11 mouse cellular contexts compared by ENCODE assay signal in the genomic region with DNA sequence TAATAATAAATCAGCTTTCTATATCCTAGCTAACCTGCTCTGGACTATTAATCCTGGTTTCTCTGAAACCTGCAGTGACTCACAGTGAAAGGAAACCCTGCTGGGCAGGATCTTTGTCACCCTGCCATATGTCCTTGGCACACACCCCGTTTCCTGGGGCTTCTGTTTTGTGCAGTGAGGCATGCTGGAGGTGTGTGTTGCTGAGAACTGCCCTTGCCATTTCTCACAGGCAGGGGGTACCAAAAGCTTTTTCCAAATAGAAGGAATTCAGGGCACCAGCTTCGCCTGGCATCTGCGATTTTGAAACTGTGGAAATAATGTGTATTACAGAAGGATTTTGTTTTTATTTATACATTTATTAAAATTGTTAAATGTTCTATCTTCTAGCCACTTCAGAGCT. TPM values are rescaled to one million over a fixed set of nuclear protein-coding genes. Genes with fewer than 3 reads are reported as not detected.
DNase-seq lines count a peak whose midpoint lies in the region; ATAC-seq and TF ChIP-seq lines count a peak whose summit lies in the region.
"Had no signal": no experiment of that assay in that cellular context is flagged by ENCODE, and none has a peak within 500 bp of the region (broad histone marks: within the 10 kb centered on the region; RNA-seq: fewer than 3 reads in every experiment).

No protein-coding gene starts in this region.

- WGBS in heart, embryonic 10.5 days, result 72% methylated on average over 3 of the region's 3 CpGs
- WGBS in lung, postnatal 0 days, result 73% methylated on average over 3 of the region's 3 CpGs

- no peaks in the 10 kb centered on the region for H3K27me3 ChIP-seq in heart, embryonic 10.5 days (ENCODE audit: insufficient read depth, poor library complexity, severe bottlenecking)
- H3K27me3 ChIP-seq in lung, postnatal 0 days (replicated peaks; ENCODE audit: insufficient read depth, low read length), result no peaks in the 10 kb centered on the region

- no peak for TF ChIP-seq CTCF in lung, postnatal 0 days (IDR thresholded peaks at IDR 0.05)

- H3K4me2 ChIP-seq in lung, postnatal 0 days (replicated peaks; ENCODE audit: low read depth, low read length), result no peak overlapping the region

- no peaks in the 10 kb centered on the region for H3K4me1 ChIP-seq in heart, embryonic 10.5 days
- H3K4me1 ChIP-seq in lung, postnatal 0 days (ENCODE audit: insufficient read depth, low read depth, low read length), result no peaks in the 10 kb centered on the region

- H3K4me3 ChIP-seq in heart, embryonic 10.5 days, result no peak overlapping the region
- no peak overlapping the region for H3K4me3 ChIP-seq in lung, postnatal 0 days (ENCODE audit: low read depth, low read length)

- ATAC-seq in lung, postnatal 0 days, result no peak
- ATAC-seq: inflammation-experienced regulatory T-cells, adult 6 months had no signal

- H3K9me3 ChIP-seq in heart, embryonic 10.5 days, result no peaks in the 10 kb centered on the region
- no peaks in the 10 kb centered on the region for H3K9me3 ChIP-seq in lung, postnatal 0 days (ENCODE audit: low read length)

- no peak overlapping the region for H3K27ac ChIP-seq in heart, embryonic 10.5 days
- H3K27ac ChIP-seq in lung, postnatal 0 days (ENCODE audit: low read length), result no peak overlapping the region
- H3K27ac ChIP-seq: macrophage had no signal

- peak; percentile 36 for DNase-seq in heart, adult 11 months
- DNase-seq in heart, embryonic 10.5 days (ENCODE audit: low spot score), result no peak
- DNase-seq in lung, postnatal 10 days, result peak; percentile 36
- no peak for DNase-seq in lung, postnatal 0 days (ENCODE audit: low spot score)
- DNase-seq in brain, adult 2 months (ENCODE audit: low read depth, low spot score), result peak; percentile 97
- peak; percentile 47 for DNase-seq in layer of hippocampus, adult 9-11 months
- DNase-seq in spleen, postnatal 10 days (ENCODE audit: low spot score in 2 of 2), result no peak
- DNase-seq in spleen, postnatal 14 days (ENCODE audit: low spot score in 2 of 2), result no peak
- DNase-seq: embryo, embryonic 11 days had no signal

- H3K36me3 ChIP-seq in heart, embryonic 10.5 days, result no peaks in the 10 kb centered on the region
- no peaks in the 10 kb centered on the region for H3K36me3 ChIP-seq in lung, postnatal 0 days (ENCODE audit: insufficient read depth, low read length)

- no peak for TF ChIP-seq EP300 in lung, postnatal 0 days (IDR thresholded peaks at IDR 0.05)

- H3K9ac ChIP-seq in lung, postnatal 0 days (replicated peaks; ENCODE audit: low read depth), result no peak overlapping the region

RNA-seq across cellular contexts. Expression of a gene that starts 40.8 kb away (rescaled TPM):
- 2.8 and 3.1 TPM in 2 replicates for polyA plus RNA-seq in heart, embryonic 10.5 days (2016; fragmentation: Nextera tagmentation; extraction: Ambion mirVana)
- 4.4 and 5.0 TPM in 2 replicates for polyA plus RNA-seq in lung, postnatal 0 days (2015; fragmentation: Nextera tagmentation; extraction: Ambion mirVana)
- polyA plus RNA-seq: macrophage had no signal

Comparison
In these comparisons a context has a peak if more than half of its experiments do, and no peak if none do; other contexts are left out.
1. DNase-seq: peak in heart, adult 11 months (single experiment), lung, postnatal 10 days (single experiment), brain, adult 2 months (single experiment) and layer of hippocampus, adult 9-11 months (single experiment); none in heart, embryonic 10.5 days (single experiment), lung, postnatal 0 days (single experiment), spleen, postnatal 10 days (0 of 2) and spleen, postnatal 14 days (0 of 2).